Mouse (Mus musculus) megakaryocyte-erythroid progenitor cell, adult 5-6 weeks (primary cell): ENCODE results near the gene Ciart. TPM values are rescaled to one million over a fixed set of nuclear protein-coding genes. Genes with fewer than 3 reads are reported as not detected.
"Not testable (repeated sequence)": the region's sequence is repeated elsewhere in the genome, so short reads cannot be mapped to it uniquely, and the experiment has no call there.

Experiments used
- ATAC-seq: replicated peaks from 2 replicates; pipeline ENCODE4 v1.8.0; 2016; ENCODE audit warnings: mild to moderate bottlenecking, inconsistent platforms; ENCODE audit not compliant: severe bottlenecking, poor library complexity, low FRiP score, low TSS enrichment
- total RNA-seq, 2 experiments: library from RNA; stranded (forward) in 1 of 2; stranded (reverse) in 1 of 2; fragments of 200-1000, 215-1000 nt in 1 of 2; fragments of >200 nt in 1 of 2; fragmentation: Nextera tagmentation in 1 of 2; gene quantifications; 2 replicates each; pipeline ENCODE4 v1.2.3; 2014 to 2017

The Ciart gene
- total RNA-seq, 2 experiments from 2014 or later: 0.66 to 3.3 TPM

- ATAC-seq: no peak
Measured at GRCm38 (mm10) chr3:95870976-95871375, 11.1 kb downstream of the Ciart start.

DNA sequence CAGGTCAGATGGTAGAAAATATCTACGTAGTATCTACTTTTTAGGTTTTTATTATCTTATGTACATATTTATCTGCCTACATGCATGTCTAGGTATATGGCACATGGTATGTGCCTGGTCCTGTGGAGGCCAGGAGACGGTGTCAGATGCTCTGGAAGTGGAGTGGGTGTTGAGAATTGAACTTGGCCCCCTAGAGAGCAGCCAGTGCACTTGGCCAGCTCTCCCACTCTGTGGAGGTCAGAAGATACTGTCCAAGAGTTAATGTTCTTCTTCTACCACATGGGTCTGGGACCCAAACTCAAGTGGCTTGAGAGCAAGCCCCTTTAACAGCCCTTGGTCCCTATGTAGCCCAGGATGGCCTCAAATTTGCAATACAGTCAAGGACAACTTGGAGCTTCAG lies 14.6 kb downstream of the Ciart start:
- ATAC-seq: no peak

DNA sequence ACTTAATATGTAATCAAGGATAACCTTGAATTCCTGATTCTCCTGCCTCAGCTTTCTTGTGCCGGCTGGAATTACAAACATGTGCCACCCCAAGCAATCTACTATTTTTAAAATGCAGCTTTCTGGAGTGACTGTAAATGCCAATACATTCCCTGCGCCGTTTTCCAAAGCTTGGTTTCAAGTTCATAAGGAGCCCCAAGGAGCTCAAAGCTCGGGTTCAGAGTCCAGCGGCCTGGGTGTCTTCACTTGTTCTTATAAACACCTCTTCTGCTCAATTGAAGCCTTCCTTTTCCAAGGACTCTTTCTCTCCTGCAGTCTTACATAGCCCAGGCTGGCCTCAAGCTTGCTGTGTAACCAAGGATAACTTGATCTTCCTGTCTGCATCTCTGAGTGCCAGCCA lies 16.0 kb downstream of the Ciart start:
- ATAC-seq: no peak

DNA sequence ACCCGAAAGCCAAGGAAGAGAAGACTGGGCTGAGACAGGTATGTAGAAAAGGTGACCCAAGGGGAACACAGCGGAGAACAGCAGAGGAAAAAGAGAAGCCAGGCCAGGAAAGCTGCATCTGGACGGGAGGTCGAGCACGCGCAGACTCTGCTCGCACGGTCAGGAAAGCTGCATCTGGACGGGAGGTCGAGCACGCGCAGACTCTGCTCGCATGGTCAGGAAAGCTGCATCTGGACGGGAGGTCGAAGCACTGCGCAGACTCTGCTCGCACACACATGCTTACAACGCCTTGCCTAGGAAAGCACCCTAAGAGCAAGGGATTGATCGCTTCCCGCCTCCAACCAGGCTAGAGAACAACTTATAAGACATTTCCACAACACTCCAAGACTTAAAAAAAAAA lies 16.5 kb downstream of the Ciart start:
- no peak for ATAC-seq

- ATAC-seq: no peak
Measured at GRCm38 (mm10) chr3:95865050-95865449, 17.0 kb downstream of the Ciart start.

DNA sequence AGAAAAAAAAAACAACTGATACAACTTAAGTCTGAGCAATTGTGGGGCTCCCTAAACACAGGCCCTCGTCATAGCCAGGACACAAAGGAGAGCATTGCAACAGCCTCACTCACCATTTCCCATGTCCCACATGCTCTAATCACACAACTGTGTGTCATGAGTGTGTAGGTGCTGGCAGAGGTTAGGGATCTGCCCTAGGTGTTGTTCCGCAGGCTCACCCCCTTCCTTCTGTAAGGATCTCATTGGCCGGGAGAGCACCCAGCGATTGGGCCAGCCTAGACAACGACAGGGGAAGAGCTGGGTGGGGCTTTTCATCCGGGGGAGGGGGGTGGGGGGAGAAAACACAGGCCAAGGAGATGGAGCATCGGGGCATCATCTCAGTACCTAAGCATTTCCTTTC lies 18.5 kb downstream of the Ciart start:
- no peak for ATAC-seq

DNA sequence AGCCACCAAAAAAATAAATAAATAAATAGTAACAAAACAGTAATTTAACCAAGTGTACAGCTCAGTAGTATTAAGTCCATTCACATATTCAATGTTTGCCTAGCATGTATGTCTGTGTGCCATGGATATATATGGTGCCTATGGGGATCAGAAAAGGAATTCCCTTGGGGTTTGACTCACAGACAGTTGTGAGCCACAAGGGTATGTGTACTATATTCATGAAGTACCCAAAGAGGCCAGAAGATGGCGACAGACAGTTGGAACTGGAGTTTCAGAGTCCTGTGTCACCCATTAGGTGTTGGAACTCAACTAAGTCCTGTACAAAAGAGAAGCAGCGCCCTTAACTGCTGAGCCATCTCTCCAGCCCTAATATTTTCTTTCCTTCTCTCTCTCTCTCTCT lies 20.3 kb downstream of the Ciart start:
- peak; percentile 86 for ATAC-seq

- ATAC-seq: no peak
Measured at GRCm38 (mm10) chr3:95861216-95861615, 20.8 kb downstream of the Ciart start.

GRCm38 (mm10) chr3:95860323-95860722 lies 21.7 kb downstream of the Ciart start:
- ATAC-seq: no peak

DNA sequence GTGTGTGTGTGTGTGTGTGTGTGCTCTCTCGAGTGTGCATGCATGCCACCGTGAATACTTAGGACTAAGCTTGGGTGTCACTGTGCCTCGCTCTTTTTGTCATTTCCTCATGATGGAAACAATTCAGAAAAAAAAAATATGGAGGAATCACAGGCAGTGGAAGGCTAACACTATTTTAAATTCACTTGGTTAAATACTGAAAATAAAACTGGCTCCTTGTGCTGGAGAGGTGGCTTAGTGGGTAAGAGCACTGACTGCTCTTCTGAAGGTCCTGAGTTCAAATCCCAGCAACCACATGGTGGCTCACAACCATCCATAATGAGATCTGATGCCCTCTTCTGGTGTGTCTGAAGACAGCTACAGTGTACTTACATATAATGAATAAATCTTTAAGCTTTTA lies 23.8 kb downstream of the Ciart start:
- not testable (repeated sequence) for ATAC-seq

- ATAC-seq: not testable (repeated sequence)
Measured at GRCm38 (mm10) chr3:95857050-95857449, 25.0 kb downstream of the Ciart start.

DNA sequence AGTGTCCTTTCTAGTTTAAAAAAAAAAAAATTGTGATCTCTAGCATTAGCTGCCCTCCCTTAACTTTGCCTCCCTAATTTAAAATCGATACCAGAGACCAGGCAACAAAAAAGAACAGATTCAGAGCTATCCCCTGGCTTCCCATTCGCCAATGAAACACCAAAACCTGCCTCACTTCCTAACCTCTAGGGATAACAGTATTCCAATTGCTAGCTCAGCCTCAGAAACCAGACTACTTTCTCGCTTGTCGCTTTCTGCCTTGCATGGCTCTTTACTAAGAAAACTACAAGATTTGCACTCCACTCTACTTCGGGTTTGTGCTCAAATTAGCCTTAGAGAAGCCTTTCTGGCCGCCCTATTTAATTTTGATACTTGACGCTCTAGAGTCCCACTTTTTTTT lies 25.9 kb downstream of the Ciart start:
- ATAC-seq: 0 out of 2 replicates have a peak, but pooled peaks have one; percentile 15

DNA sequence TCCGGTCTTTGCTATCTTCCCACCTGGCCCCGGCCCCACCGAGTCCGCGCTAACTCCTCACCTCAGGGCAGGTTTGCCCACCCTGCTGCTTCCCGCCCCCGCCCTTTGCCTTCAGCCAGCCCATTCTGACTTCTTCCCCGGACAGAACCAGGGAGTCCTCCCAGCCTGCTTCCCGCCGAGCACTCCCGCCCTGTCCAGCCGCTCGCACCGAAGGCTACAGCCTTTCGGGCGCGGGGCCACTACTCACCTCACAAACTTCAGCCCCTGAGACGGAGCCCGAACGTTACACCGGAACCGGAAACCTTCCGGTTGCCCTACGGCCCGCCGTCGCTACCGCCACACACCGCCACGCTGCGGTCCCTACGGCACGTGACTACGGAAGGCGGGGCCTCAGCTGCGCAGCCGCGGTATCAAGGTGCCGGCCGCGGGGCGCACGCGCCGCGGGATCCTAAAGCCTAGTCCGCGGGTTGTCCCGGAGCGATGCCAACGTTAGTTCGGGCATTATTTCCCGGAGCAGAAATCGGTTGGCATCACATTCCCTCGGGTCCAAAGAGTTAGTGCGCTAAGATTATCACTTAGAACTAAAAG lies 26.5 kb downstream of the Ciart start, which contains the start of gene Prpf3:
Gene Prpf3 (minus strand): TSS at position 384 of the 588 bp plus-strand sequence.
- ATAC-seq: peak; percentile 96

GRCm38 (mm10) chr3:95851317-95851716 lies 30.7 kb downstream of the Ciart start:
- ATAC-seq: no peak

- no peak for ATAC-seq
Measured at GRCm38 (mm10) chr3:95850611-95851010, 31.4 kb downstream of the Ciart start.

GRCm38 (mm10) chr3:95842503-95843214 lies 39.4 kb downstream of the Ciart start:
- no peak for ATAC-seq

GRCm38 (mm10) chr3:95839250-95839649 lies 42.8 kb downstream of the Ciart start:
- ATAC-seq: peak; percentile 59

GRCm38 (mm10) chr3:95829053-95829452 lies 53.0 kb downstream of the Ciart start:
- no peak for ATAC-seq
